Mouse (Mus musculus): Measurements from ENCODE around the gene Gm47189. TPM values are rescaled to one million over a fixed set of nuclear protein-coding genes. Genes with fewer than 3 reads are reported as not detected.
"Not testable (repeated sequence)": the region's sequence is repeated elsewhere in the genome, so short reads cannot be mapped to it uniquely, and the experiment has no call there.

Gene Gm47189
- total RNA-seq (2021), result not detected
- long read RNA-seq, experiment 1, result 0 reads
- long read RNA-seq, experiment 2, result 0 reads

GRCm38 (mm10) chr14:41772341-41772740 lies at the start of gene Gm47189:
Gm47189 (minus strand) TSS chr14:41772441.
- DNase-seq, result not testable (repeated sequence)

DNA sequence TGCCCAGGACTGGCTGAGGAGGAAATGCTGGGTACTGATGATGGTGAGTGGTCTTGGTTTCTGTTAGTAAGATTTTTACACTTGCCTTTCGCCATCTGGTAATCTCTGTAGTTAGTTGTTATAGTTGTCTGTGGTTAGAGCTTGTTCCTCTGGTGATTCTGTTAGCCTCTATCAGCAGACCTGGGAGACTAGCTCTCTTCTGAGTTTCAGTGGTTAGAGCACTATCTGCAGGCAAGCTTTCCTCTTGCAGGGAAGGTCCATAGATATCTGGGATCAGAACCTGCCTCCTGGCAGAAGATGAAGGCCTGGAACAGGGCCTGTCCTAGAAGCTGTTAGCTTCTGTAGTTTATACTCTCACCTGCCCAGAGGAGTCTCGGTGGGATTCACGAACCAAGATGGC lies 16.3 kb downstream of the Gm47189 start:
- DNase-seq, result not testable (repeated sequence)

DNA sequence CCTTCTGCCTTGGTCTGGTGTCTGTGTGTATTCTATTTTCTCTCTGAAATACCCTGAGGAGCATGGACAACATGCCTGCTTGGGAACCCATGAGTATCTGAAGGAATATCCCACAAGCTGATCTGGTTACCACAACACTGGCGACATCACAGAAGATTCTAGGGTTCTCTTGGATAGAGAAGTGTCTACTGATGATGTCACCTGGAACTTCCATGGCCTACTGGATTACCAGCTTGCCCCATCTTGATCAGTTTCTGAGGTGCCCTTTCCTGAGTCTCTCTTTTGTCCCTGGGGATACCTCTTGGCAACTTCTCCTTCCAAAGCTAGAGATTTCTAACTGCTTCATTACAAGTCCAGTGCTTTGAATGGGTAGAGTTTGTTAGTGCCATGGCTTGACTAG lies 21.7 kb downstream of the Gm47189 start, which contains the start of gene Gm7929:
TSS of gene Gm7929 (minus strand) at position 101 of the 400 bp plus-strand sequence.
- DNase-seq, result not testable (repeated sequence)

DNA sequence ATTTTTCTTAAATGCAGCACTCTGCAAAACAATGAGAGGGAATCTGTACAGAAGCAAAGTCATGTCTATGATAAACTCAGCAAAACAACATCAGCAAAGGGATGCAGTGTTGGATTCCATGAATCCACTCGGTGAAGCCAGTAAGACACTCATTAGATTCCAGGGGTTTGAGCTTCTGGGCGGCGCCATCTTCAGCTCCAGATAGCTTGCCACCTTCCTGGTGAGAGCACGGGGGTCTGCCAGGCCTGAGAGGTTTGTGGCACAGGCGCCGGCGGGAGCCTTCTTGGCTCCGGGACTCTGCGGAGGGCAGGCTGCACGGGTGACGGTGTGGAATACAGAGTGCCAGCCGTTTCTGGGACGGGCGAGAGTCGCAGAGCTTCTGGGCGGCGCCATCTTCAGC lies 48.8 kb downstream of the Gm47189 start:
- DNase-seq, result not testable (repeated sequence)

- DNase-seq, result not testable (repeated sequence)
Measured at GRCm38 (mm10) chr14:41717180-41717579, 55.1 kb downstream of the Gm47189 start.

Other genes starting within 250 kb of the Gm47189 start
- gene Gm7970, start 216.9 kb downstream of the Gm47189 start, total RNA-seq (2021), result not detected
- not detected for gene 1700049E17Rik2, start 199.2 kb downstream of the Gm47189 start, total RNA-seq (2021)
- not detected for gene Gm3072, start 147.8 kb downstream of the Gm47189 start, total RNA-seq (2021)
- not detected for gene Gm3676, start 126.0 kb downstream of the Gm47189 start, total RNA-seq (2021)
- not detected for gene Gm8068, start 70.6 kb downstream of the Gm47189 start, total RNA-seq (2021)
- not detected for gene Gm7929, start 21.8 kb downstream of the Gm47189 start, total RNA-seq (2021)
- not detected for gene Gm7980, start 134.8 kb upstream of the Gm47189 start, total RNA-seq (2021)
- gene 1700049E17Rik1, start 152.5 kb upstream of the Gm47189 start, total RNA-seq (2021), result not detected
- not detected for gene 1700024B05Rik, start 171.6 kb upstream of the Gm47189 start, total RNA-seq (2021)
- not detected for gene Gm6401, start 195.5 kb upstream of the Gm47189 start, total RNA-seq (2021)
- not detected for gene Gm3543, start 210.9 kb upstream of the Gm47189 start, total RNA-seq (2021)